Mouse (Mus musculus) liver, adult (tissue): ENCODE measurements around the gene Ptbp1.

Experiments used
- GATA4 ChIP-seq: IDR thresholded peaks from 2 replicates; pipeline ENCODE4 v1.6.1; 2014; ENCODE audit warnings: mild to moderate bottlenecking, low read length; ENCODE audit not compliant: insufficient replicate concordance

Gene Ptbp1

GRCm38 (mm10) chr10:79853860-79854795 lies at the start of gene Ptbp1:
Gene Ptbp1, plus strand, starts transcription at chr10:79854427.
- no peak for TF ChIP-seq GATA4

- no peak for TF ChIP-seq GATA4
These were observed 48.6 kb upstream of the Ptbp1 start for GRCm38 (mm10) chr10:79805636-79806035.

GRCm38 (mm10) chr10:79806331-79806730 lies 47.9 kb upstream of the Ptbp1 start:
- TF ChIP-seq GATA4: no peak

GRCm38 (mm10) chr10:79806972-79807371 lies 47.3 kb upstream of the Ptbp1 start:
- no peak for TF ChIP-seq GATA4

DNA sequence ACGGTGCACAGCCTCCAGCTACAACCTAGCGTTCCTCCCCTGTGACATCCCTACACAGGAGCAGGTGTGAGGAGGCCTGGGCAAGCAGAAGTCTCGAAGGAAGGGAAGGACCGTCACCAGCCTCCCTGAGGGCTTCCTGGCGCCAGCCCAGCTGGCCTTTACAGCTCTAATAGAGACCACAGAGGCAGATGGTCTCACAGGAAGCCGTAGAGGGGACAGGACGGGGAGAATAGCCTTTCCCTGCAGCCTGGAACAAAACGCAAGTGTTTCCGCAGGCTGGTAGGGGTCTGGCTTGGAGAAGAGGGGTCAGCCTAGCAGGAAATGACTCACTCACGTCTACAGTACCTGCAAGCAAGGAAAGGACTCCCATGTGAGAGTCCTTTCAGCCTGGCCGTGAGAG lies 46.4 kb upstream of the Ptbp1 start:
- no peak for TF ChIP-seq GATA4

GRCm38 (mm10) chr10:79808728-79809127 lies 45.5 kb upstream of the Ptbp1 start:
- TF ChIP-seq GATA4: no peak

DNA sequence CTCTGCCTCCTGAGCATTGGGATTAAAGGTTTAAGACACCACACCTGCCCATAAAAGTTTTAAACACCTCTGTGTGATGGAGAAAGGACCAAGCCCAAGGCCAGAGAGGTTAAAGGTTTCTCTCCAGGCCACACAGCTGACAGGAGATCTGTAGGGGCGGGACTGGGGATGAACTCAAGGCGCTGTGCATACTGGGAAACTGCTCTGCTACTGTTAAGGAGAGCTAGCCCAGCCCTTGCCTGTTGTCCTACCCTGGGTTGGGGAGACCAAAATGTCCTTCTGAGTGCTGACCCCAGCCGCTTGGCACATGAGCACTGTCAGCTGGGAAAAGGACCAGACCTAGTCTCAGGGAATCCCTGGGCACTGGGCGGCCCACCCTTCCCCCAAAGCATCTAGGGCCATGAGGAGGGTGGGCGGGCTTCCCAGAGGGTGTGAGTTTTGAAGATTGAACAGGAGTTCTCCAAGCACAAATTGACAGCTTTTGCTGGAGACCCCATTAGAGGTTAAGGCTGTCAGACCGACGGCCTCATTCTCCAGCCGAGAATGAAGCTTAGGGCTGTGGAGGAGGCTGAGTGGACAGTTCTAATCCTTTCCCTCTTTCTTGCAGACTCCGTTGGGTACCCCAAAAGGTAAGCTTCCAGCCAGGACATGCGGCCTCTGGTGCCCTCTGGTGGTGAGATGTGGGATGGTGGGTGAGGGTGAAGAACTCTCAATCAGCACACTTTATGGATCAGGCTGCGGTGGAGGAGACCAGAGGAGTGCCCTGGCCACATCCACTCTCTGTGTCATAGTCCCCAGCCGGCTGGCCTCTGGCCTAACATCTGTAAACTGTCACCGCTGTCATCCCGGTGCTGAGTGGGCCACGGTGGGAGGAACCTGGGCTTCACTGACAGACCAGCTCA lies 42.2 kb upstream of the Ptbp1 start:
- no peak for TF ChIP-seq GATA4

GRCm38 (mm10) chr10:79814271-79814842 lies 39.9 kb upstream of the Ptbp1 start:
- TF ChIP-seq GATA4: no peak; the same call in 1 of the 2 replicates

DNA sequence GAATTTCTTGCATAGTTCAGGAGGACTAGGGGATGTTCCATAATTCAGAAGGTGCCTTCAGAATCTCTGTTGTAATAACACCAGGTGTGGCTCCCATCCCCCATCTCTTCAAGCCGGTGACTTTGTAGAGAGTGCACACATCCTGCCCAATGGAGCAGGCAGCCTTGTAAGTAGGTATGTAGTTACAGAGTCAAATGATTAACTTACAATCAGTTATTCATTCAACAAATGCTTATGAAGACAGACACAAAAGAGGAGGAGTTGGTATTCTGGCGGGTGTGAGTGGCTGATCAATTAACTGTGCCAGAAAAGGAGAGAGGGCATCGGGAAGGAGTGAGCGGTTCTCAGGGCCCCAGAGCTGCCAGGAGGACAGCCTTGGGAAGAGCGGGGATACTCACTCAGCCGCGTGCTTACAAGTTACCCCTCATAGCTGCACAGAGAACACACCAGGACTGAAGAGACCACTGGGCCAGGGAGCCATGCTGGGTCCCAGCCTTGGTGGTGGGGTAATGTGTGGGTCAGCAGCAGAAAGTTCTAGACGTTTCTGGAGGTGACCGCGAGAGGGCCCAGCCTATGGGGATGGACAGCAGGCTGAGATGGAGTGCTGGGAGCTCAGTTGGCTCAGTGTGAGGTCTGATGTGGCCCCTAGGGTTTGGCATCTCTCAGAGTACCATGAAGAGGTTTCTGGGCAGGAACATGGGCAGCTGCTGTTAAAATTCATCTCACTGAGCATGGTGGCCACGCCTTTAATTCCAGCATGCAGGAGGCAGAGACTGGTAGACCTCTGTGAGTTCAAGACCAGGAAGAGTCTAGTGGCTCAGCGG lies 38.3 kb upstream of the Ptbp1 start:
- TF ChIP-seq GATA4: no peak

GRCm38 (mm10) chr10:79817111-79817510 lies 37.1 kb upstream of the Ptbp1 start:
- TF ChIP-seq GATA4: no peak

DNA sequence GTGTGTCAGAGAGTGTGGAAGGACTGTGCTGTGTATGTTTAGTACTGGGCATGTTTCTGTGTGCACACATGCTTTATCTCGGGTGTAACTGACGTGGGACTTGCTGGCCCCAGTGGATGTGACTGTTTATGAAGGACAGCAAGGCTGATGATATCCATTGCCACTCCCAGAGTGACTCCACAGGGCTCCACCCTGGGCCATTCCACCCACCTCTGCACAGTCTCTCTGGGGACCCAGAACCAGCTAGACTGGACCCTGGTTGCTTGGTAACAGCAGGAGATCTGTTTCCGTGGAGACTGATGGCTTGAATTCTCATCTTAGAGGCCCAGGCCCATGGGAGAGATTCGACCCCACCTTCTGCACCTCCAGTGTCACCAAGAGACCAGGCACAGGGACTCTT lies 36.0 kb upstream of the Ptbp1 start:
- no peak for TF ChIP-seq GATA4

GRCm38 (mm10) chr10:79819606-79820005 lies 34.6 kb upstream of the Ptbp1 start:
- no peak for TF ChIP-seq GATA4

DNA sequence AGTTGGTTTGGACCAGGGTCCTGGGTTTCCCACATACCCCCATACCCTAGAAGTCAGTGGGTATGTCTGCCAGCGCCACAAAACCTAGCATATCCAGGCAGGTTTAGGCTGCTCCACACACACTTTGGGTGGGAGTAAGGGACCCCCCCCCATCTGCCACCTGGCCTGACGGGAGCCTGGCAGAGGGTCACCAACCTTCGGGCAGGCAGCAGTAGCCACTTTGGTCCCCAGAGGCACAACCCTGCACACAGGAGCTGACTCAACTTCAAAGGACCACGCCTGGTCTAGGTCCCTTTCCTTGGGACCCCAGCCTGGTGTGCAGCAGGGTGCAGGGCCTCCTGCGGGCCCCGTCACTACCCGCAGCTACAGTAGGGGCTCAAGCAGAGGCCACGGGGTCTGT lies 34.0 kb upstream of the Ptbp1 start:
- no peak for TF ChIP-seq GATA4

DNA sequence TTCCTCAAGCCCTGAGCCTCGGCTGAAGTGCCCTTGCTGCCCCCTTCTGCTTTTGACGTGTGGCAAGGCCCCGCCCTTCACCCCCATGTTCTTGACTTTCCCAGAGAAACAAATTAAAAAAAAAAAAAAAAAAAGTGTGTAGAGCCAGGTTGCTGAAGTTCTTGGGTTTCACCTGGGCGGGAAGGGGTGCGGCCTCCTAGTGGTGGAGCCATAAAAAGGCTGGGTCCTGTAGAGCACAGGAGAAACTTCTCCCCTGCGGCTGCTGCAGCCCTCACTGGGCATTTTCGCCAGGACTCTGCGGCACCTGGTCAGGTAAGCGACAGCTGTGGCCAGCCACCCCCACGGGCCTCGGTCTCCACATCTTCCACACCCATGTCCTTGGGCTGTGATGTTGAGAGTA lies 33.4 kb upstream of the Ptbp1 start, which contains the start of gene Misp:
TSS of gene Misp (plus strand) at position 208 of the 400 bp plus-strand sequence.
- TF ChIP-seq GATA4: no peak
